Comparison of ENCODE assay signal across 9 mouse cellular contexts in the genomic region with DNA sequence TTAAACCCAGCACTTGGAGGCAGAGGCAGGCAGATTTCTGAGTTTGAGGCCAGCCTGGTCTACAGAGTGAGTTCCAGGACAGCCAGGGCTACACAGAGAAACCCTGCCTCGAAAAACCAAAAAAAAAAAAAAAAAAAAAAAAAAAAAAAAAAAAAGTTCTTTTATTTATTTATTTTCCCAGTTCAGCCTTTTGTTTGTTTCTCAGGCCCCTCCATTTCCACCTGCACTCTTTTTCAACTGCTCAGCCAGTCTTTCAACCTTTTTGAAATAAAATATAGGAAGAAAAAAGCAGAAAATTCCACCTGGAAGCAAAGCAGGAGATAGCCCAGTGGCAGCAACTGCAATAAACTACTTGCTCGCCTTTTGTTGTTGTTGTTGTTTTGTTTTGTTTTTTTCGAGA. TPM values are rescaled to one million over a fixed set of nuclear protein-coding genes. Genes with fewer than 3 reads are reported as not detected.
"Had no signal": no experiment of that assay in that cellular context is flagged by ENCODE, and none has a peak within 500 bp of the region (broad histone marks: within the 10 kb centered on the region; RNA-seq: fewer than 3 reads in every experiment).

No protein-coding gene starts in this region.

RNA-seq across cellular contexts. Expression of a gene that starts 46.1 kb away (rescaled TPM):
- total RNA-seq: heart, postnatal 14 days; heart, postnatal 25 days; heart, postnatal 36 days; hematopoietic stem cell, adult 5-6 weeks; layer of hippocampus, adult 2 months; layer of hippocampus, postnatal 10 days; layer of hippocampus, postnatal 14 days; layer of hippocampus, postnatal 25 days had no signal
- polyA plus RNA-seq: inflammation-experienced regulatory T-cells, adult 6 months had no signal
